Mouse (Mus musculus) hindbrain, embryonic 14.5 days (tissue): ENCODE measurements around the gene Dip2b. TPM values are rescaled to one million over a fixed set of nuclear protein-coding genes. Genes with fewer than 3 reads are reported as not detected.
A peak's percentile ranks its signal among the peaks of the same experiment; 100 is the strongest.

Source experiments
- ATAC-seq: fragments of 200-750 bp; cut with Nextera tagmentation; 2 replicates; pipeline ENCODE4 v1.8.0; 2017; ENCODE audit warnings: moderate number of reproducible peaks, mild to moderate bottlenecking, moderate TSS enrichment, moderate library complexity; ENCODE audit not compliant: low FRiP score
- DNase-seq: peaks from one replicate; pipeline ENCODE4 v3.0.0-alpha.2; 2015; ENCODE audit warnings: low spot score
- H3K27ac ChIP-seq: fragments of 300-500 bp; sonication (generic); 2 replicates; pipeline ENCODE4 v1.5.1; 2014; ENCODE audit warnings: mild to moderate bottlenecking, moderate library complexity
- H3K27me3 ChIP-seq: fragments of 300-500 bp; sonication (generic); 2 replicates; pipeline ENCODE4 v1.6.1; 2014; ENCODE audit warnings: mild to moderate bottlenecking, low read length, mixed read lengths; ENCODE audit not compliant: control insufficient read depth, insufficient read depth
- H3K36me3 ChIP-seq: fragments of 300-500 bp; sonication (generic); replicated peaks from 2 replicates; pipeline ENCODE4 v1.6.1; 2014; ENCODE audit not compliant: control insufficient read depth, insufficient read depth
- H3K4me1 ChIP-seq: fragments of 300-500 bp; sonication (generic); replicated peaks from 2 replicates; pipeline ENCODE4 v1.6.1; 2014; ENCODE audit warnings: antibody characterized with exemption, low read length, mixed read lengths; ENCODE audit not compliant: control insufficient read depth, insufficient read depth
- H3K4me2 ChIP-seq: fragments of 300-500 bp; sonication (generic); replicated peaks from 2 replicates; pipeline ENCODE4 v1.6.1; 2014; ENCODE audit warnings: mild to moderate bottlenecking, moderate library complexity
- H3K4me3 ChIP-seq: fragments of 300-500 bp; sonication (generic); replicated peaks from 2 replicates; pipeline ENCODE4 v1.5.1; 2014; ENCODE audit warnings: mild to moderate bottlenecking, low read length
- H3K9ac ChIP-seq: fragments of 300-500 bp; sonication (generic); 2 replicates; pipeline ENCODE4 v1.6.1; 2014
- H3K9me3 ChIP-seq: fragments of 300-500 bp; sonication (generic); 2 replicates; pipeline ENCODE4 v1.6.1; 2016; ENCODE audit warnings: low read length; ENCODE audit not compliant: control insufficient read depth
- WGBS: fragments of 180-500 bp; shearing (Covaris S2); extraction: QIAGEN DNeasy Blood & Tissue Kit; methylation state at CpG from one replicate; pipeline ENCODE4 v1.1.7; 2014; 5-methylcytosine and 5-hydroxymethylcytosine counted together
- polyA plus RNA-seq: library from polyadenylated mRNA; unstranded; fragments of >200 nt; fragmentation: Nextera tagmentation; extraction: Ambion mirVana; gene quantifications from 2 replicates; pipeline ENCODE4 v1.2.1, GENCODE M21; 2014

Gene Dip2b
- polyA plus RNA-seq, 1 experiment from 2014 or later = 27.8 TPM

GRCm38 (mm10) chr15:100042048-100042400, 3.6 kb downstream of the Dip2b start:
- Histone ChIP-seq H3K27me3 (no peaks in the 10 kb centered on the region), H3K4me1 (peaks cover 45% of the 10 kb centered on the region), H3K4me2 (peak overlapping the region; percentile 68), H3K9ac (0 out of 2 replicates have a peak overlapping the region, but pooled peaks have one; percentile 100), H3K9me3 (no peaks in the 10 kb centered on the region), H3K36me3 (no peaks in the 10 kb centered on the region; the same call in 1 of the 2 replicates), H3K27ac (no peak overlapping the region), H3K4me3 (no peak overlapping the region)
- DNase-seq (no peak), ATAC-seq (no peak)
- 84% methylated on average over 9 of the region's 9 CpGs for WGBS

GRCm38 (mm10) chr15:100045576-100045975, 7.1 kb downstream of the Dip2b start:
- H3K27ac ChIP-seq = no peak overlapping the region
- H3K9ac ChIP-seq = no peak overlapping the region
- H3K36me3 ChIP-seq = peaks cover 7% of the 10 kb centered on the region
- H3K27me3 ChIP-seq = no peaks in the 10 kb centered on the region
- DNase-seq (no peak), ATAC-seq (no peak)
- 54% methylated on average over 6 of the region's 6 CpGs for WGBS
- peaks cover 35% of the 10 kb centered on the region for H3K4me1 ChIP-seq
- no peak overlapping the region for H3K4me3 ChIP-seq
- no peaks in the 10 kb centered on the region for H3K9me3 ChIP-seq
- no peak overlapping the region for H3K4me2 ChIP-seq

- Histone ChIP-seq H3K27me3 (no peaks in the 10 kb centered on the region), H3K9ac (no peak overlapping the region), H3K9me3 (no peaks in the 10 kb centered on the region), H3K4me3 (no peak overlapping the region), H3K36me3 (peaks cover 7% of the 10 kb centered on the region), H3K27ac (no peak overlapping the region), H3K4me1 (peaks cover 24% of the 10 kb centered on the region), H3K4me2 (no peak overlapping the region)
- 82% methylated on average over 7 of the region's 7 CpGs for WGBS
- no peak for ATAC-seq
- no peak for DNase-seq
Measured at GRCm38 (mm10) chr15:100049496-100050087, 11.1 kb downstream of the Dip2b start.

- no peaks in the 10 kb centered on the region for H3K9me3 ChIP-seq
- peaks cover 7% of the 10 kb centered on the region; the same call in 1 of the 2 replicates for H3K36me3 ChIP-seq
- DNase-seq (no peak), ATAC-seq (no peak)
- peaks cover 12% of the 10 kb centered on the region for H3K4me1 ChIP-seq
- no peaks in the 10 kb centered on the region for H3K27me3 ChIP-seq
- no peak overlapping the region for H3K27ac ChIP-seq
- no peak overlapping the region for H3K4me2 ChIP-seq
- 80% methylated on average over 7 of the region's 7 CpGs for WGBS
- H3K9ac ChIP-seq = no peak overlapping the region
- H3K4me3 ChIP-seq = no peak overlapping the region
Measured at GRCm38 (mm10) chr15:100050940-100051339, 12.5 kb downstream of the Dip2b start.

- H3K36me3 ChIP-seq = peaks cover 7% of the 10 kb centered on the region; the same call in 1 of the 2 replicates
- peak overlapping the region; percentile 34; the same call in 1 of the 2 replicates for H3K9ac ChIP-seq
- ATAC-seq (no peak), DNase-seq (no peak)
- no peak overlapping the region for H3K4me3 ChIP-seq
- peak overlapping the region; percentile 53 for H3K27ac ChIP-seq
- WGBS = 25% methylated on average over 3 of the region's 3 CpGs
- no peak overlapping the region for H3K4me2 ChIP-seq
- H3K27me3 ChIP-seq = no peaks in the 10 kb centered on the region
- no peaks in the 10 kb centered on the region for H3K9me3 ChIP-seq
- H3K4me1 ChIP-seq = peaks cover 10% of the 10 kb centered on the region
Measured at GRCm38 (mm10) chr15:100052726-100053125, 14.3 kb downstream of the Dip2b start.

GRCm38 (mm10) chr15:100056397-100056908, 18.0 kb downstream of the Dip2b start:
- H3K36me3 ChIP-seq = no peaks in the 10 kb centered on the region
- H3K27ac ChIP-seq = no peak overlapping the region
- 90% methylated on average over 7 of the region's 7 CpGs for WGBS
- no peak for ATAC-seq
- H3K9me3 ChIP-seq = no peaks in the 10 kb centered on the region
- no peak for DNase-seq
- peaks cover 10% of the 10 kb centered on the region for H3K4me1 ChIP-seq
- no peak overlapping the region for H3K4me2 ChIP-seq
- H3K4me3 ChIP-seq = no peak overlapping the region
- no peaks in the 10 kb centered on the region for H3K27me3 ChIP-seq
- H3K9ac ChIP-seq = no peak overlapping the region

GRCm38 (mm10) chr15:100057698-100058097, 19.2 kb downstream of the Dip2b start:
- ATAC-seq (no peak), DNase-seq (no peak)
- H3K4me2 ChIP-seq = no peak overlapping the region
- no peak overlapping the region for H3K9ac ChIP-seq
- no peak overlapping the region for H3K4me3 ChIP-seq
- 81% methylated on average over 3 of the region's 3 CpGs for WGBS
- no peaks in the 10 kb centered on the region for H3K9me3 ChIP-seq
- H3K27ac ChIP-seq = no peak overlapping the region
- no peaks in the 10 kb centered on the region for H3K27me3 ChIP-seq
- no peaks in the 10 kb centered on the region for H3K36me3 ChIP-seq
- H3K4me1 ChIP-seq = peaks cover 7% of the 10 kb centered on the region

- Histone ChIP-seq H3K27me3 (no peaks in the 10 kb centered on the region), H3K4me2 (no peak overlapping the region), H3K4me3 (no peak overlapping the region), H3K4me1 (peaks cover 3% of the 10 kb centered on the region; the same call in 1 of the 2 replicates), H3K9ac (no peak overlapping the region), H3K9me3 (no peaks in the 10 kb centered on the region), H3K27ac (no peak overlapping the region), H3K36me3 (no peaks in the 10 kb centered on the region)
- no peak for DNase-seq
- 84% methylated on average over 3 of the region's 3 CpGs for WGBS
- ATAC-seq = no peak
Measured at GRCm38 (mm10) chr15:100058143-100058542, 19.7 kb downstream of the Dip2b start.

GRCm38 (mm10) chr15:100058912-100059311, 20.4 kb downstream of the Dip2b start:
- ATAC-seq = no peak
- no peak overlapping the region for H3K27ac ChIP-seq
- no peak overlapping the region for H3K9ac ChIP-seq
- 85% methylated on average over 11 of the region's 11 CpGs for WGBS
- no peaks in the 10 kb centered on the region for H3K9me3 ChIP-seq
- no peaks in the 10 kb centered on the region for H3K27me3 ChIP-seq
- no peaks in the 10 kb centered on the region for H3K36me3 ChIP-seq
- no peaks in the 10 kb centered on the region; the same call in 1 of the 2 replicates for H3K4me1 ChIP-seq
- DNase-seq = no peak
- no peak overlapping the region for H3K4me2 ChIP-seq
- H3K4me3 ChIP-seq = no peak overlapping the region
